Mouse (Mus musculus): ENCODE results near the gene Chd1l. TPM values are rescaled to one million over a fixed set of nuclear protein-coding genes. Genes with fewer than 3 reads are reported as not detected.

Gene Chd1l
- total RNA-seq, 2 experiments from 2014 or later, result 9.6 to 10.4 TPM

DNA sequence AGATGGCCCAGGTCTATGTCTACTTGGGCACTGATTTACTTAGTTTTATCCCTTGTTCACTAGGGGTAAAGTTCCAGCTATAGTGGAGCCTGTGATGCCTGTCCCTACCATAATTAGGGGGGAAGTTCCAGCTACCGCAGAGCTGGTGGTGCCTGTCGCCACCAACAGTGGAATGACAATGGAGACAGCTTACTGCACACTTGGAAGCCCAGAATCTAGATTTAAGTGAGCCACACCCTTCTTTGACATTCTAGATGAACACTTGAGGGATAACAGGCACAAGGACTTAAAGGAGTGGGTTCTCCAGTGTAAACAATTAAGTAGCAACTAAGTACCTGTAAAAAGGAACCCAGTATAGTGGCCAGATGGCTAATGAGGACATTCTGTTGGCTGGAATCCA is 73.0 kb downstream of the Chd1l start:
- no peak for DNase-seq
- intact Hi-C loops (cut with DNase I), result no loop called here

GRCm38 (mm10) chr3:97535660-97536059 is 74.3 kb downstream of the Chd1l start:
- no peak for DNase-seq
- intact Hi-C loops (cut with DNase I), result no loop called here

DNA sequence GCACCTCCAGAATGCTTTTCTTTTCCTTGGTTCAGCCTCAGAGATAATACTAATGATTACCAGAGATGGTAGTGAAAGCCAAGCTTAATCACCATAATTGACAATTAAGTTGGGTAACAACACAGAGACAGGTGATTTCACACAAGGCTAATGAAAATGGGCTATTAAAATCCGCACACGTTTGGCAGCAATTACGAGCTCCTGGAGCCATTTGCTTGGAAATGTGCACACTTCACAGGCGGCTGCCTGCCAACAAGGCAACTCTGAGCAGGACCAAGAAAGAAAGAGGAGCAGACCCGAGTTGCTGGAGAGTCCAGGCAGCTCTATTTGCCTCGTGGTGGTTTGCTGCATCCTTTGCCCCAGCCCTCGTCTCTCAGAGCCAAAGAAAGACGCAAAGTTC is 84.5 kb downstream of the Chd1l start:
- DNase-seq, result no peak
- intact Hi-C loops (cut with DNase I), result no loop called here

DNA sequence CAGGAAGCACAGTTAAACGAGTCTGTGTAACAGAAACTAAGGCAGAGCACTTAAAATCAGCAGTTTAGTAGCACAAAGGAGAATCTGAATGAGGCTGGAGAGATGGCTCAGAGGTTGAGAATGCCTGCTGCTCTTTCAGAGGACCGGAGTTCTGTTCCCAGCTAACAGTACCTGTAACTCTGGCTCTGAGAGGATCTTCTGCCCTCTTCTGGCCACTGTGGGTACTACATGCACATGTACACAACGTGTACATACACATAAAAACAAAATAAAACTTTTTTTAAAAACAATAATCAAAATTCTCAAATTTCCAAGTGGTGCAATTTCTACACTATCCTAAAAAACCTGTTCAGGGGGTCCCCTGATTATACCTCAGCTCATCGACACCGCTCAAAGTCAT is 85.2 kb downstream of the Chd1l start:
- no peak for DNase-seq
- intact Hi-C loops (cut with DNase I), result no loop called here

GRCm38 (mm10) chr3:97521946-97522731 is 87.9 kb downstream of the Chd1l start:
- intact Hi-C loops (cut with DNase I), result no loop called here

DNA sequence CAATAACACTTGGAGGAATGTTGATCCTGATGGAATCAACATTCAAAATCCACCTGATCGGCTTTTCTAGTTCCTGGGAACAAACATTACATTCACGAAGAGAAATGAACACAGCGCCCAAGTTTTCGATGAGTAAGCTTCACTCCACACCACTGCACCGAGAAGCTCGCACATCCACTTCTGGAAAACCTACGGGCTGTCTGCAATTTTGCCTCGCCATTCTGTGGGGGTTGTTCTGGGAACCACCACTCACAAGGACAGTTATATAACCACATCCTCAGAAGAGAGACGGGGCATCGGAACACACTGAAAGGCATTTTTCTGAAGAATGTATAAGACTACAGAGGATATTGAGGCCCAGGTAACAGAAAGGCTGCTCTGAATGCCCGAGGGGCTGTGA is 90.1 kb downstream of the Chd1l start:
- intact Hi-C loops (cut with DNase I), result no loop called here
- no peak for DNase-seq

More at GRCm38 (mm10) chr3:97521946-97522731, 87.9 kb downstream of the Chd1l start:
- DNase-seq, result no peak

GRCm38 (mm10) chr3:97512296-97512695 is 97.7 kb downstream of the Chd1l start:
- DNase-seq, result no peak
- intact Hi-C loops (cut with DNase I), result no loop called here

Other genes with a start within 250 kb of the Chd1l start
- gene Olfr1402, start 188.2 kb downstream of the Chd1l start, total RNA-seq (2021), result not detected
- 1 to 10 TPM; 5.2 to 5.8 TPM for gene Fmo5, start 18.6 kb upstream of the Chd1l start, total RNA-seq (2021)
- gene Prkab2, start 48.0 kb upstream of the Chd1l start, total RNA-seq (2021), result 100 to 1,000 TPM; 178 to 198 TPM
- gene Gm17651, start 64.5 kb upstream of the Chd1l start, total RNA-seq (2021), result not detected

Measured in gastrocnemius, postnatal 36 days (tissue).